ENCODE assay signal across 11 mouse cellular contexts in genomic region chr11:67379703-67380510, GRCm38 (mm10). TPM values are rescaled to one million over a fixed set of nuclear protein-coding genes. Genes with fewer than 3 reads are reported as not detected.
DNase-seq lines count a peak whose midpoint lies in the region; ATAC-seq lines count a peak whose summit lies in the region.
"Had no signal": no experiment of that assay in that cellular context is flagged by ENCODE, and none has a peak within 500 bp of the region (broad histone marks: within the 10 kb centered on the region; RNA-seq: fewer than 3 reads in every experiment).

No protein-coding gene starts in this region.

- 0 out of 2 replicates have a peak, but pooled peaks have one; percentile 60 for ATAC-seq in kidney, embryonic 14.5 days (ENCODE audit: low FRiP score, low TSS enrichment)

- H3K4me2 ChIP-seq in kidney, embryonic 14.5 days (replicated peaks; ENCODE audit: low read depth, low read length), result no peak overlapping the region; the same call in 1 of the 2 replicates
- H3K4me2 ChIP-seq: embryonic facial prominence, embryonic 15.5 days; hindbrain, embryonic 15.5 days; limb, embryonic 15.5 days had no signal

- no peaks in the 10 kb centered on the region for H3K9me3 ChIP-seq in kidney, embryonic 14.5 days (ENCODE audit: control insufficient read depth, low read length)
- H3K9me3 ChIP-seq: embryonic facial prominence, embryonic 15.5 days; hindbrain, embryonic 15.5 days; limb, embryonic 15.5 days had no signal

- DNase-seq in gastrocnemius, adult 18-20 months (ENCODE audit: low spot score), result peak; percentile 15
- no peak for DNase-seq in gastrocnemius, postnatal 4 days (ENCODE audit: low spot score in 2 of 2)
- peak; percentile 78 for DNase-seq in embryo, embryonic 10.5 days (ENCODE audit: low spot score)
- DNase-seq in mesoderm, embryonic 11.5 days (ENCODE audit: low read depth, low spot score), result peak; percentile 51
- DNase-seq in thymus, postnatal 4 days, result no peak
- no peak for DNase-seq in cerebellum, adult 11 months
- DNase-seq in spleen, postnatal 4 days (ENCODE audit: low spot score in 2 of 2), result no peak

- no peak overlapping the region for H3K27ac ChIP-seq in kidney, embryonic 14.5 days (ENCODE audit: low read depth, low read length)
- H3K27ac ChIP-seq: embryonic facial prominence, embryonic 15.5 days; hindbrain, embryonic 15.5 days; limb, embryonic 15.5 days had no signal

- no peak overlapping the region for H3K9ac ChIP-seq in kidney, embryonic 14.5 days (ENCODE audit: low read depth, low read length)
- H3K9ac ChIP-seq: embryonic facial prominence, embryonic 15.5 days; hindbrain, embryonic 15.5 days; limb, embryonic 15.5 days had no signal

- H3K36me3 ChIP-seq in kidney, embryonic 14.5 days (ENCODE audit: control insufficient read depth, insufficient read depth, low read length), result no peaks in the 10 kb centered on the region
- H3K36me3 ChIP-seq: embryonic facial prominence, embryonic 15.5 days; hindbrain, embryonic 15.5 days; limb, embryonic 15.5 days had no signal

- WGBS in kidney, embryonic 14.5 days, result 13% methylated on average over 10 of the region's 10 CpGs

- H3K4me1 ChIP-seq in kidney, embryonic 14.5 days (ENCODE audit: control insufficient read depth, insufficient read depth, low read length), result no peaks in the 10 kb centered on the region

- no peak overlapping the region for H3K4me3 ChIP-seq in kidney, embryonic 14.5 days (ENCODE audit: low read length)
- H3K4me3 ChIP-seq: embryonic facial prominence, embryonic 15.5 days; hindbrain, embryonic 15.5 days; limb, embryonic 15.5 days had no signal

- no peaks in the 10 kb centered on the region for H3K27me3 ChIP-seq in kidney, embryonic 14.5 days (ENCODE audit: control insufficient read depth, insufficient read depth, low read length)
- H3K27me3 ChIP-seq: embryonic facial prominence, embryonic 15.5 days; limb, embryonic 15.5 days had no signal

RNA-seq across cellular contexts. Expression of gene Myh13, which starts 58.4 kb away (rescaled TPM):
- 1 to 10 TPM; 4.0 to 5.7 TPM for total RNA-seq in gastrocnemius, adult 18-20 months (2021)
- 1 to 10 TPM; 4.2 to 6.7 TPM for total RNA-seq in gastrocnemius, postnatal 4 days (2021)
- not detected in 2 replicates for polyA plus RNA-seq in kidney, embryonic 14.5 days (2014; fragmentation: Nextera tagmentation; extraction: Ambion mirVana)

Comparison
In these comparisons a context has a peak if more than half of its experiments do, and no peak if none do; other contexts are left out.
1. DNase-seq: peak in gastrocnemius, adult 18-20 months (single experiment), embryo, embryonic 10.5 days (single experiment) and mesoderm, embryonic 11.5 days (single experiment); none in gastrocnemius, postnatal 4 days (0 of 2), thymus, postnatal 4 days (single experiment), cerebellum, adult 11 months (single experiment) and spleen, postnatal 4 days (0 of 2).